Mouse (Mus musculus) midbrain, embryonic 13.5 days (tissue): Measurements from ENCODE around the gene Itgb2l. TPM values are rescaled to one million over a fixed set of nuclear protein-coding genes. Genes with fewer than 3 reads are reported as not detected.
"Not testable (repeated sequence)": the region's sequence is repeated elsewhere in the genome, so short reads cannot be mapped to it uniquely, and the experiment has no call there.

ENCODE experiments used
- ATAC-seq: fragments of 200-750 bp; cut with Nextera tagmentation; 2 replicates; pipeline ENCODE4 v1.8.0; 2017; ENCODE audit warnings: mild to moderate bottlenecking, moderate TSS enrichment, moderate library complexity
- H3K27ac ChIP-seq: fragments of 300-500 bp; sonication (generic); 2 replicates; pipeline ENCODE4 v1.5.1; 2015; ENCODE audit warnings: inconsistent platforms, mild to moderate bottlenecking, moderate library complexity
- H3K27me3 ChIP-seq: fragments of 300-500 bp; sonication (generic); 2 replicates; pipeline ENCODE4 v1.6.1; 2015; ENCODE audit warnings: mild to moderate bottlenecking, inconsistent platforms
- H3K36me3 ChIP-seq: fragments of 300-500 bp; sonication (generic); 2 replicates; pipeline ENCODE4 v1.6.1; 2015; ENCODE audit warnings: mild to moderate bottlenecking, inconsistent platforms
- H3K4me1 ChIP-seq: fragments of 300-500 bp; sonication (generic); replicated peaks from 2 replicates; pipeline ENCODE4 v1.6.1; 2015; ENCODE audit warnings: inconsistent platforms
- H3K4me2 ChIP-seq: fragments of 300-500 bp; sonication (generic); replicated peaks from 2 replicates; pipeline ENCODE4 v1.6.1; 2015; ENCODE audit warnings: moderate library complexity, mild to moderate bottlenecking, inconsistent platforms
- H3K4me3 ChIP-seq: fragments of 300-500 bp; sonication (generic); replicated peaks from 2 replicates; pipeline ENCODE4 v1.5.1; 2015; ENCODE audit warnings: mild to moderate bottlenecking, inconsistent platforms
- H3K9ac ChIP-seq: fragments of 300-500 bp; sonication (generic); replicated peaks from 2 replicates; pipeline ENCODE4 v1.6.1; 2015; ENCODE audit warnings: mild to moderate bottlenecking, inconsistent platforms
- H3K9me3 ChIP-seq: fragments of 300-500 bp; sonication (generic); 2 replicates; pipeline ENCODE4 v1.6.1; 2016; ENCODE audit warnings: mild to moderate bottlenecking, inconsistent platforms
- WGBS: fragments of 180-500 bp; shearing (Covaris S2); methylation state at CpG from one replicate; pipeline ENCODE4 v1.1.7; 2015; 5-methylcytosine and 5-hydroxymethylcytosine counted together
- polyA plus RNA-seq: library from polyadenylated mRNA; unstranded; fragments of >200 nt; fragmentation: Nextera tagmentation; extraction: Ambion mirVana; gene quantifications from 2 replicates; pipeline ENCODE4 v1.2.1, GENCODE M21; 2015

The Itgb2l gene
- polyA plus RNA-seq, 1 experiment from 2014 or later, result not detected

DNA sequence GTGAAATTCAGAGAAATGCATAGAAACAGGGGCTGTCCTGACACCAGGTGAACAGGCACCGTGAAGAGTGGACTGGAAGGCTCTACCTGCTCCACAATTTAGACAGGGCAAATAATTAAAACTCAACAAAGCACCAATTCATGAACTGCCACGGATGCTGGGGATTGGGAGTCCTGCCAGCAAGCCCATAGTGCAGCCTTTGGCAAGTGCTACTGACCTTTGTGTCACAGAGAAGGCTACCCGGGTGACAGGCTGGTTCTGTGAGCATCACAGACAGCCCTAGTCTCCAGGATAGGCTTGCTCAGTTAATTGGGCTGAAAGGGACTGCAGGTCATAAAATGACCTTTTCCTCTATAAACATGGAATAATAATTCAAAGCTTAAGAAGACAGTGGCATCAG, 17.4 kb upstream of the Itgb2l start:
- ATAC-seq, result no peak
- WGBS, result 53% methylated on average over 3 of the region's 3 CpGs
- H3K4me2 ChIP-seq, result no peak overlapping the region

DNA sequence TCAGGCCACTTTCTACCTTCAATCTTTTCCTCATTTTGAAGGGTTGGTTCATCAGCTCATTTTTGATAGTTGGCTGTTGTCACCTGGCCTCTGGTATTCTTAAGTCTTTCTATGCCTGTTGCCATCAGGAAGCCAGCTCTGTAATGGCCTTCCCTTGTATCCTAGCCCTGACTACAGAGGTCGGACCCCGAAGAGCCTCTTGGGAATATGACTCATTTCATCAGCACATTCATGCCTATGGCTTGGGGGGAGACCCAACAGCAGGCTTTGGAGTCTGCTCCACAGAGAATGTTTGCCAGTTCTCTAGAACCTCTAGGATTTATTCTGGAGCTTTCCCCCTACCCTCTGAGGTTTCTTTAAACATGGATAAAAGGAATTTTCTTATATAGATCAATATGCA, 15.9 kb upstream of the Itgb2l start:
- Histone ChIP-seq H3K9me3 (no peaks in the 10 kb centered on the region), H3K4me2 (no peak overlapping the region), H3K27ac (no peak overlapping the region), H3K4me3 (no peak overlapping the region), H3K27me3 (no peaks in the 10 kb centered on the region), H3K36me3 (no peaks in the 10 kb centered on the region), H3K4me1 (no peaks in the 10 kb centered on the region), H3K9ac (no peak overlapping the region)
- no peak for ATAC-seq
- 89% methylated on average over 2 of the region's 2 CpGs for WGBS

More for the DNA sequence above, 17.4 kb upstream of the Itgb2l start:
- H3K4me1 ChIP-seq, result no peaks in the 10 kb centered on the region
- H3K4me3 ChIP-seq, result no peak overlapping the region
- no peaks in the 10 kb centered on the region for H3K27me3 ChIP-seq
- no peaks in the 10 kb centered on the region for H3K9me3 ChIP-seq
- no peak overlapping the region for H3K9ac ChIP-seq
- no peak overlapping the region for H3K27ac ChIP-seq
- H3K36me3 ChIP-seq, result no peaks in the 10 kb centered on the region

DNA sequence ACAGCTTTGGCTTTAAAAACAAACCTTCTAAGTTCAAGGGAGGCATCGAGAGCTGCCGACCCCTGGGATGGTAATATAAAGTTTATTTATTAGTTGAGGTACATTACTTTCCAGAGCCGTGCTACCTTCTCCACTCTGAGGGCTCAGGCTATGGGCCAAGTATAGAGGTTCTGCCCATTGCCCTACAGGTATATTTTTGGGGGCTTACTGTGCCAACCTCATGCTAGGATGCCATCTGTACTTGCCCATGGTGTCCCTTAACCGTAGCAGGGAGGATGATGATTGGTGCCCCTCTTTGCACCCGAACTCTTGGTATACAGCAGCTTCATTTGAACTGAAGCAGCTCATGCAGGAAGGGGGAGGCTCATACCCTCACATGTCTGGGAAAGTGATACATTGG, 14.2 kb upstream of the Itgb2l start:
- Histone ChIP-seq H3K4me3 (no peak overlapping the region), H3K36me3 (no peaks in the 10 kb centered on the region), H3K4me2 (no peak overlapping the region), H3K9me3 (no peaks in the 10 kb centered on the region), H3K27ac (no peak overlapping the region), H3K9ac (no peak overlapping the region), H3K27me3 (no peaks in the 10 kb centered on the region), H3K4me1 (no peaks in the 10 kb centered on the region)
- no peak for ATAC-seq
- 90% methylated on average over 5 of the region's 5 CpGs for WGBS

DNA sequence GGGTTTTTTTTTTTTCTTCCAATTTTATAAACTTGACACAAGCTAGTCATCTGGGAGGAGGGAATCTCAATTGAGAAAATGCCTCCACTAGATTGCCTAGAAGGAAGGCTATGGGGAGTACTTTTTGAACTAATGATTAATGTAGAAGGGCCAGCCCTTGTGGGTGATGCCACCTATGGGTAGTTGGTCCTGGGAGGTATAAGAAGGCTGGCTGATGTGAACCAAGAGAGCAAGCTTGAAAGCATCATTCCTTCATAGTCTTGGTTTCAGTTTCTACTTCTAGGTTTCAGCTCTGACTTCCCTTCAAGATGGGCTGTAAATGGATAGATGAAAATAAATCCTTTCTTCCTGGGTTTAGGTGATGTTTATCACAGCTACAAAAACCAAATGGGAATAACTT, 10.7 kb upstream of the Itgb2l start:
- H3K4me1 ChIP-seq, result no peaks in the 10 kb centered on the region
- H3K27me3 ChIP-seq, result no peaks in the 10 kb centered on the region
- no peak overlapping the region for H3K4me2 ChIP-seq
- no peak overlapping the region for H3K4me3 ChIP-seq
- H3K9me3 ChIP-seq, result no peaks in the 10 kb centered on the region
- no peak overlapping the region for H3K27ac ChIP-seq
- ATAC-seq, result no peak
- no peak overlapping the region for H3K9ac ChIP-seq
- H3K36me3 ChIP-seq, result no peaks in the 10 kb centered on the region

DNA sequence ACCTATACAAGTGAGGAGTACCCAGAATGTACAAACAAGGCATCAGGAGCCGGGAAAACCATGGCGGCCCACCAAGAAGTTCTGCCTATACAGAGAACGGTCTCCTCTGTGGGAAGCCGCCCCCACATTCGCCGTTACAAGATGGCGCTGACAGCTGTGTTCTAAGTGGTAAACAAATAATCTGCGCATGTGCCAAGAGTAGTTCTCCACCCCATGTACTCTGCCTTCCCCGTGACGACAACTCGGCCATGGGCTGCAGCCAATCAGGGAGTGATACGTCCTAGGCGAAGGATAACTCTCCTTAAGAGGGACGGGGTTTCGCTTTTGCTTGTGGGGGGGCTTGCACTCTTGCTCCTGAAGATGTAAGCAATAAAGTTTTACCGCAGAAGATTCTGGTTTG, 7.5 kb upstream of the Itgb2l start:
- not testable (repeated sequence) for ATAC-seq, H3K4me3 ChIP-seq, H3K4me2 ChIP-seq, H3K9me3 ChIP-seq, H3K9ac ChIP-seq, H3K4me1 ChIP-seq, H3K36me3 ChIP-seq, H3K27ac ChIP-seq, H3K27me3 ChIP-seq
- 94% methylated on average over 16 of the region's 16 CpGs for WGBS

DNA sequence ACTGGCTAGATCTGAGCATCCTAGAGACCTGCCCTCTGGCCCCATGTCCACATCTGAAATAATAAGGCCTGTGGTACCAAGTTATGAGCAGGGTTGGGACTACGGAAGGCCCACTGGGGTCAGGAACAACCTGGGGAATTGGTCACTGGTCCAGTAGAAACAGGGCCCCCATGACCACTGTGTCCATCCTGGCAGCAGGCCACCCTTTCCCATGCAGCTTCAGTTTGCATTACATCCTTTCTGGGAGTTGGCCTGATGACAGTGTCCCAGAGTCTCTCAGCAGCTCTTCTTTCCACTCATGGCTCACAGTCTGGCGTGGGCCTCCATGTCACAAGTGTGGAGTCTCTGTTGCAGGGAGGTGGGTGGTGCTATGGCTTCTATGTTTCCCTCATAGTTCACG, 1.6 kb downstream of the Itgb2l start:
- Histone ChIP-seq H3K9ac (no peak overlapping the region), H3K27ac (no peak overlapping the region), H3K27me3 (no peaks in the 10 kb centered on the region), H3K4me3 (no peak overlapping the region), H3K4me2 (no peak overlapping the region), H3K9me3 (no peaks in the 10 kb centered on the region), H3K36me3 (no peaks in the 10 kb centered on the region), H3K4me1 (0 out of 2 replicates have a peak, but pooled peaks cover 4% of the 10 kb centered on the region)
- ATAC-seq, result no peak
- WGBS, result 87% methylated on average over 3 of the region's 3 CpGs

DNA sequence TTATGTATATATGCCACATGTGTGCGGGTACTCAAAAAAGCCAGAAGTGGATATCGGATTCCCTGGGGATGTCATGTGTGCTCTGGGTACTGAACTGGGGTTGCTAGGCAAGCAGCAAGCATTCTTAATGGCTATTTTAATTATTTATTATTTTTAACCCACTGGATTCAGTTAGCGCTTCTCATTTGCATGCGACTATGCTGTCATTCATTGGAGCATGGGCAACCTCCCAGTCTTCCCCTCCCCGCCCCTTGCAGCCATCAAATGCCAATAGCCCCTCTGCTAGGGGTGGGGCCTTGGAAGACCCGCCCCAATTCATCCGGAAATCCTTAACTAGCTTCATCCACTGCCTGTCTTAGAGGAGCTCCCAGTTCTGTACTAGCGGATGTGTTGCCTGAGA, 2.5 kb downstream of the Itgb2l start:
- H3K4me2 ChIP-seq, result no peak overlapping the region
- 0 out of 2 replicates have a peak, but pooled peaks cover 4% of the 10 kb centered on the region for H3K4me1 ChIP-seq
- WGBS, result 78% methylated on average over 8 of the region's 8 CpGs
- no peak overlapping the region for H3K9ac ChIP-seq
- no peaks in the 10 kb centered on the region for H3K27me3 ChIP-seq
- H3K36me3 ChIP-seq, result no peaks in the 10 kb centered on the region
- no peak overlapping the region for H3K4me3 ChIP-seq
- peak; percentile 79 for ATAC-seq
- no peak overlapping the region for H3K27ac ChIP-seq
- H3K9me3 ChIP-seq, result no peaks in the 10 kb centered on the region

DNA sequence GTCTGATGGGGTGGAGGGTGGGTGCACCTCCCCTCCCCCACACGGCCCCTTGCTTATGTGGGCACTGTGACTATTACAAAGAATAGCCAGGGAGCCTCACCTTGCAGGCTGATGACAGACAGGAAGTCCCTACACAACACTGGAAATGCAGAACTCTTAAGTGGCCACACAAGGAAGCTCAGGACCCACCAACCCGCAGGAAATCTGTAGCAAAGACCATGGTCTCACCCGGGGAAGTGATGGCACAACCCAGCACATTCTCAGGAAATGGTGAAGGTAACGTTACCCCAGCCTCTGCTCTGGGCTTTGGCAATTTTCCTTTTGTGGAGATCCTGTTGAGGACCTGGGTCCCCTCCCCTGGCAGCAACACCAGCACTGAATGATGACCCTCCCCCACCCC, 3.7 kb downstream of the Itgb2l start:
- ATAC-seq, result no peak
- WGBS, result 85% methylated on average over 4 of the region's 4 CpGs
- Histone ChIP-seq H3K4me3 (no peak overlapping the region), H3K9me3 (no peaks in the 10 kb centered on the region), H3K4me1 (0 out of 2 replicates have a peak, but pooled peaks cover 4% of the 10 kb centered on the region), H3K9ac (no peak overlapping the region), H3K27ac (no peak overlapping the region), H3K36me3 (no peaks in the 10 kb centered on the region), H3K27me3 (no peaks in the 10 kb centered on the region), H3K4me2 (no peak overlapping the region)

DNA sequence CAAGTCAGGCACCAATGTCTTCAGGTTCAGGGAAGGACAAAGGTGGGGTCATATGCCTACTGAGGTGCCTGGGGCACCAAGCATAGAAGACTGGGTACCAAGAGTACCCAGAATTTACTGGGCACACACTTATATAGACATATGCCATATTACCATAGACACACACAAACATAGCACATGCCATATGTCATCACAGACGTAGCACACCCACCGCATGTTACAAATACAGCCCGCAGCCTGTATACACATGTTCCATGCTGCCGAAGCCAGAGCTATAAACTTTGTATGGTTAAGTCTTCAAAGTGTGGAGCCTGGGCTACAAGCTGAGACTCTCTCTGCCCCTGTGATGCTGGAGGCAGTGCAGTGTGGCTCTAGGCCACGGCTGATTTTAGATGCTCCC, 4.5 kb downstream of the Itgb2l start:
- ATAC-seq, result no peak
- no peak overlapping the region for H3K4me3 ChIP-seq
- H3K36me3 ChIP-seq, result no peaks in the 10 kb centered on the region
- H3K27me3 ChIP-seq, result no peaks in the 10 kb centered on the region
- no peak overlapping the region for H3K4me2 ChIP-seq
- no peak overlapping the region for H3K9ac ChIP-seq
- 88% methylated on average over 5 of the region's 5 CpGs for WGBS
- no peak overlapping the region for H3K27ac ChIP-seq
- no peaks in the 10 kb centered on the region for H3K9me3 ChIP-seq
- 0 out of 2 replicates have a peak, but pooled peaks cover 4% of the 10 kb centered on the region for H3K4me1 ChIP-seq

DNA sequence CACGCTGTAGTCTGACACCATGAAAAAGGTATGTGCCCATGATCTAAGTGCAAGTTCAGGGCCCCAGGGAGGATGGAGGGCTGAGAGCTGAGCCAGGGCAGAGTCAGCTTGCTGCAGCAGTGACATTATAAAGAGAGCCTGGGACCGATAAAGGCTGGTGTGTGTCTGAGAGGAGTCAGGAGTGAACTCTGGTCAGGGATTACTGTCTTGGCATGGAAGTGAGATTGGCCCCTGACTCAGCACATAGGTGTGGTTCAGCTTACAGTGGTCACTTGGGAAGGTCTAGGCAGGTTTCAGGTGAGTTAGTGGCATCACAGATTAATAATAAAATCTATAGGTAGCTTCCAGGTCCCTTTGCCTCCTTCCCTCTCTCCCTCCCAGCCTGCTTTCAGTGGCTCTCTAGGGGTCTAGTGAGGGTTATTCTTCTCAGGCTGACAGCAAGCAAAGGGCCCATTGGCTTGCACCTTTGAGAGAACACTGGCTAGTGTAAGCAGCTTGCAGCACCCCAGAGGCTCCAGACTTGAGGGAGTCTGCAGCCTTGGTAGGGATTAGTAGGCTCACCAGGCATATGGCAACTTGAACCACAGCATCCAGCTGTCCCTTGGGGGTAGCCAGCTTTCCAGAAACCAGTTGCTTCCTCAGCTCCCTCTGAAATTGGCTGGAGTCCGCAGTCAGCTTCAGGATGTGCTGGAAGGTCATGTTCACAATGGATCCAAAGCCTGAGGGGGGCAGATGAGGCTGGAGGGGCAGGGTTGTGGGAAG, 9.2 kb downstream of the Itgb2l start:
- ATAC-seq, result no peak
- H3K4me2 ChIP-seq, result no peak overlapping the region
- no peak overlapping the region for H3K27ac ChIP-seq
- WGBS, result 84% methylated on average over 3 of the region's 3 CpGs
- no peak overlapping the region for H3K4me3 ChIP-seq
- no peak overlapping the region for H3K9ac ChIP-seq
- no peaks in the 10 kb centered on the region for H3K4me1 ChIP-seq
- no peaks in the 10 kb centered on the region for H3K9me3 ChIP-seq
- H3K36me3 ChIP-seq, result no peaks in the 10 kb centered on the region
- no peaks in the 10 kb centered on the region for H3K27me3 ChIP-seq

DNA sequence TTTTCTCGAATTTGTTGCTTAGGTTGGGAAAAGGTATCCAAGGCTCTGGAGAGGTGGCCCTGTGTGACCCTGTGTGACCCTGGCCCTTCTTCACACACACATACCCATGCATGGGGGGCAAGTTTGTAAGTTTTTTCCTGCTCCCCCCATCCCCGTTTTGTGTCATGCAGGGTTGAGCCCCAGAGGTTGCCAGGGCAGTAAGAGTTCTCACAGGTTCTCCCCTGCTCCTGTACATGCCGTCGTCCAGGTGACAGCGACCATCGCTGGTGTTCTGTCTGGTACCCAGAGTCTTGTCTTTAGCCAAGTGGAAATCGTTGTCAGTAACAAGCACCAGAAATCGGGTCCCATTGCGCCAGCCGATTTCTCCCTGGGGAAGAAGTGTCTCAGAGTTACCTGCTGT, 10.2 kb downstream of the Itgb2l start:
- Histone ChIP-seq H3K9me3 (no peaks in the 10 kb centered on the region), H3K36me3 (no peaks in the 10 kb centered on the region), H3K4me1 (no peaks in the 10 kb centered on the region), H3K27me3 (no peaks in the 10 kb centered on the region), H3K27ac (no peak overlapping the region), H3K9ac (no peak overlapping the region), H3K4me2 (no peak overlapping the region), H3K4me3 (no peak overlapping the region)
- no peak for ATAC-seq
- WGBS, result 84% methylated on average over 10 of the region's 10 CpGs

DNA sequence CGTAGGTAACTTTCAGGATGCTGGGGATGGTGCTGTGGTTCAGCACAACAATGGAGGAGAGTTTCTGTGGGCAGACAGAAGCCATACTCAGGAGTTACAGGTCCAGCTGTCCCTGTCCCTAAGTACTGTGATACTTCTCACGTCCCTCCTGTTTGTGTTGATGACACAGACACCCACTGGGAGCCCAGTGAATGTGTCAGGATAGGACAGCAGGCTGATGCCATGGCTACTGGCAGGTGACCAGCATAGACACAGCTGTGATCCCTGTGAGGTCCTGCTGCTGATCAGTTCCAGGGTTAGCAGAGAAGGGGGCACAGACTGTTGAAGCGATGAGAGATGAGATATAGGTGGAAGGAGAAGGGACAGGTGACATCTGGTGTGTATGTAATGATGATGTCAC, 14.4 kb downstream of the Itgb2l start:
- no peak overlapping the region for H3K27ac ChIP-seq
- H3K36me3 ChIP-seq, result no peaks in the 10 kb centered on the region
- no peak overlapping the region for H3K4me3 ChIP-seq
- H3K27me3 ChIP-seq, result no peaks in the 10 kb centered on the region
- H3K9me3 ChIP-seq, result no peaks in the 10 kb centered on the region
- H3K4me1 ChIP-seq, result no peaks in the 10 kb centered on the region
- H3K9ac ChIP-seq, result no peak overlapping the region
- no peak overlapping the region for H3K4me2 ChIP-seq
- ATAC-seq, result no peak
- 71% methylated on average over 3 of the region's 3 CpGs for WGBS

DNA sequence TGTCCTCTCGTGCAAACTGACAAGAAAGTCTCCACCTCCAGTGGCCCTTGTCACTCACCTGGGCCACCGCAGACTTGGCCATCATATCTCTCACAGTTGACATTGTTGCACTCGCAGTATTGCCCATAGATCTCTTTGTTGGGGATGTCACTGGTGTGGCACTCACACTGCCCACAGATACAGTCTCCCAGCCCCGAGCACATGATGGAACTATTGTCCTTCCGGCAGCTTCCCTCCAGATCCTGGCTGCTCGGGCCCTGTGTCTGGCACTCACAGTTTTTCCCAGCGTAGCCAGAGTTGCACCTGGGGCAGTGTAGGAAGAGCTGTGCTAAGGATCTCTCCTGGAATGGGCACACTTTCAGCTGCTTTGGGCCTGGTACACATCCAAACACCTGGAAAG, 16.7 kb downstream of the Itgb2l start:
- Histone ChIP-seq H3K4me1 (no peaks in the 10 kb centered on the region), H3K4me3 (no peak overlapping the region), H3K36me3 (no peaks in the 10 kb centered on the region), H3K27ac (no peak overlapping the region), H3K4me2 (no peak overlapping the region), H3K27me3 (no peaks in the 10 kb centered on the region), H3K9ac (no peak overlapping the region), H3K9me3 (no peaks in the 10 kb centered on the region)
- ATAC-seq, result no peak
- WGBS, result 85% methylated on average over 7 of the region's 7 CpGs
